Mouse (Mus musculus): Measurements from ENCODE around the gene Tmem129. TPM values are rescaled to one million over a fixed set of nuclear protein-coding genes. Genes with fewer than 3 reads are reported as not detected.

The Tmem129 gene
- polyA plus RNA-seq, 2 experiments = 17.4 to 19.4 TPM

- WGBS (ENCODE audit: insufficient replicate concordance) = 27% methylated on average over 4 of the region's 4 CpGs
- Histone ChIP-seq H3K36me3 (replicated peaks; ENCODE audit: control insufficient read depth, insufficient read depth, low read depth) (no peaks in the 10 kb centered on the region), H3K9ac (replicated peaks) (peak overlapping the region; percentile 75), H3K9me3 (ENCODE audit: control insufficient read depth, low read length) (no peaks in the 10 kb centered on the region), H3K4me3 (ENCODE audit: insufficient read depth in 1 of 2, low read depth in 2 of 2, low read length in 2 of 2) (peak overlapping the region; percentile 48 to 77), H3K4me1 (replicated peaks; ENCODE audit: control insufficient read depth in 2 of 2, insufficient read depth in 2 of 2, low read length in 1 of 2) (peaks cover 18 to 20% of the 10 kb centered on the region in 2 experiments), H3K27me3 (ENCODE audit: control insufficient read depth, insufficient read depth, low read length) (no peaks in the 10 kb centered on the region), H3K27ac (no peak overlapping the region), H3K4me2 (ENCODE audit: low read depth) (peak overlapping the region; percentile 68)
- DNase-seq (ENCODE audit: low read depth in 3 of 3, low spot score in 3 of 3) (no peak), ATAC-seq (ENCODE audit: insufficient read depth) (no peak)
- no peak for TF ChIP-seq EP300 (IDR thresholded peaks at IDR 0.05; ENCODE audit: low read depth)
- TF ChIP-seq CTCF (IDR thresholded peaks at IDR 0.05; ENCODE audit: low read depth) = no peak
Observed at GRCm38 (mm10) chr5:33627968-33628367, 30.2 kb downstream of the Tmem129 start.

DNA sequence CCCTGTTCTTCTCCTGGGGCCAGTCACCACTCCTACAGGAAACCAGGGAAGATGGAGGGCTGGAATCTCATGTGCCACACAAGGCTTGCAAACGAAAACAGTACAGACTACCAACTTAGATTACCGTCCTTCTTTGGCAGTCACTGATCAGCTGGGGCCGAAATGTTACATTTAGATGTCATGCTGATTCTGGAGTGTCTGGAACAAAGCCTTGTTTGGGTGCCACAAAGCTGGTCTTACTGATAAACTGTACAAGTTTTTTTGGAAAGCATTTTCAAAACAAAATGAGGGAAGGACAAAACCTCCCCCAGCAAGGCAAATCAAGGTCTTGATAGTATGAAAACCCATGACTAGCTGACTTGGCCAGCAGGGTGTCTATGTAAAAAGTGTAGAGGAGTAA, 34.5 kb downstream of the Tmem129 start:
- H3K9ac ChIP-seq (replicated peaks) = no peak overlapping the region
- 72% methylated on average over 3 of the region's 3 CpGs for WGBS (ENCODE audit: insufficient replicate concordance)
- H3K4me3 ChIP-seq (ENCODE audit: insufficient read depth in 1 of 2, low read depth in 2 of 2, low read length in 2 of 2) = no peak overlapping the region
- no peaks in the 10 kb centered on the region for H3K36me3 ChIP-seq (replicated peaks; ENCODE audit: control insufficient read depth, insufficient read depth, low read depth)
- H3K27me3 ChIP-seq (ENCODE audit: control insufficient read depth, insufficient read depth, low read length) = no peaks in the 10 kb centered on the region
- H3K4me2 ChIP-seq (ENCODE audit: low read depth) = no peak overlapping the region
- peaks cover 5 to 7% of the 10 kb centered on the region in 2 experiments for H3K4me1 ChIP-seq (replicated peaks; ENCODE audit: control insufficient read depth in 2 of 2, insufficient read depth in 2 of 2, low read length in 1 of 2)
- no peak overlapping the region for H3K27ac ChIP-seq
- H3K9me3 ChIP-seq (ENCODE audit: control insufficient read depth, low read length) = no peaks in the 10 kb centered on the region
- ATAC-seq (ENCODE audit: insufficient read depth) (no peak), DNase-seq (ENCODE audit: low read depth in 3 of 3, low spot score in 3 of 3) (no peak)
- TF ChIP-seq EP300 (IDR thresholded peaks at IDR 0.05; ENCODE audit: low read depth) (no peak), CTCF (IDR thresholded peaks at IDR 0.05; ENCODE audit: low read depth) (no peak)

- no peak for DNase-seq (ENCODE audit: low read depth in 3 of 3, low spot score in 3 of 3)
- Histone ChIP-seq H3K27ac (no peak overlapping the region), H3K36me3 (replicated peaks; ENCODE audit: control insufficient read depth, insufficient read depth, low read depth) (no peaks in the 10 kb centered on the region), H3K9ac (replicated peaks) (no peak overlapping the region), H3K27me3 (ENCODE audit: control insufficient read depth, insufficient read depth, low read length) (no peaks in the 10 kb centered on the region), H3K4me1 (replicated peaks; ENCODE audit: control insufficient read depth in 2 of 2, insufficient read depth in 2 of 2, low read length in 1 of 2) (peaks cover under 1% of the 10 kb centered on the region in 2 experiments; a peak in 3 of 4 replicates), H3K4me2 (ENCODE audit: low read depth) (no peak overlapping the region), H3K9me3 (ENCODE audit: control insufficient read depth, low read length) (no peaks in the 10 kb centered on the region), H3K4me3 (ENCODE audit: insufficient read depth in 1 of 2, low read depth in 2 of 2, low read length in 2 of 2) (no peak overlapping the region)
- TF ChIP-seq EP300 (IDR thresholded peaks at IDR 0.05; ENCODE audit: low read depth) = no peak
- 76% methylated on average over 2 of the region's 2 CpGs for WGBS (ENCODE audit: insufficient replicate concordance)
- no peak for ATAC-seq (ENCODE audit: insufficient read depth)
Observed at GRCm38 (mm10) chr5:33622671-33623070, 35.5 kb downstream of the Tmem129 start.

GRCm38 (mm10) chr5:33614391-33614790, 43.8 kb downstream of the Tmem129 start:
- 79% methylated on average over 6 of the region's 6 CpGs for WGBS (ENCODE audit: insufficient replicate concordance)
- Histone ChIP-seq H3K36me3 (replicated peaks; ENCODE audit: control insufficient read depth, insufficient read depth, low read depth) (peaks cover 4% of the 10 kb centered on the region; the same call in 1 of the 2 replicates), H3K27ac (no peak overlapping the region), H3K4me3 (ENCODE audit: insufficient read depth in 1 of 2, low read depth in 2 of 2, low read length in 2 of 2) (no peak overlapping the region), H3K4me2 (ENCODE audit: low read depth) (no peak overlapping the region), H3K9ac (replicated peaks) (no peak overlapping the region), H3K9me3 (ENCODE audit: control insufficient read depth, low read length) (no peaks in the 10 kb centered on the region), H3K4me1 (replicated peaks; ENCODE audit: control insufficient read depth in 2 of 2, insufficient read depth in 2 of 2, low read length in 1 of 2) (no peaks in the 10 kb centered on the region), H3K27me3 (ENCODE audit: control insufficient read depth, insufficient read depth, low read length) (no peaks in the 10 kb centered on the region)
- DNase-seq (ENCODE audit: low read depth in 3 of 3, low spot score in 3 of 3) (no peak), ATAC-seq (ENCODE audit: insufficient read depth) (no peak)
- TF ChIP-seq CTCF (IDR thresholded peaks at IDR 0.05; ENCODE audit: low read depth) (no peak), EP300 (IDR thresholded peaks at IDR 0.05; ENCODE audit: low read depth) (no peak)

DNA sequence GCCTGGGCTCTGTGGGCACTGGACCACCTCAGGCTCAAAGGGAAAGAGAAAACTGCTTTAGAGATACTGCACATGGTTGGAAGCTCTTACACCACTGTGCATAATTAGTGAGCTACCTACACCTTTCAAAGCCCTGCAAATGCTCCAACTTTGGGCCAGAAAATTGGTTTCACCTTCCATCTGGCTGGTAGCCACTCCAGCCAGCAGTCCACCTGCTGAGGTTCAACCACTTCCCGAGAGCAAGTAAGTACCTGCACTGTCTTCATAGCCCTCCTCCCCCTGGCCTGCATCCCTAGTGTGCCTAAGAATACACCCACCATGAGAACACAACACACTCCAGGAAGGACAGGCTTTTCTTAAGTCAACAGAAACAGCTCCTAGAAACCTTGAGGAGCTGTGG, 46.4 kb downstream of the Tmem129 start:
- Histone ChIP-seq H3K9ac (replicated peaks) (no peak overlapping the region), H3K27me3 (ENCODE audit: control insufficient read depth, insufficient read depth, low read length) (no peaks in the 10 kb centered on the region), H3K36me3 (replicated peaks; ENCODE audit: control insufficient read depth, insufficient read depth, low read depth) (peaks cover 8% of the 10 kb centered on the region; the same call in 1 of the 2 replicates), H3K27ac (no peak overlapping the region), H3K4me1 (replicated peaks; ENCODE audit: control insufficient read depth in 2 of 2, insufficient read depth in 2 of 2, low read length in 1 of 2) (no peaks in the 10 kb centered on the region), H3K4me3 (ENCODE audit: insufficient read depth in 1 of 2, low read depth in 2 of 2, low read length in 2 of 2) (no peak overlapping the region), H3K4me2 (ENCODE audit: low read depth) (no peak overlapping the region), H3K9me3 (ENCODE audit: control insufficient read depth, low read length) (no peaks in the 10 kb centered on the region)
- no peak for TF ChIP-seq CTCF (IDR thresholded peaks at IDR 0.05; ENCODE audit: low read depth)
- no peak for TF ChIP-seq EP300 (IDR thresholded peaks at IDR 0.05; ENCODE audit: low read depth)
- ATAC-seq (ENCODE audit: insufficient read depth) = no peak
- WGBS (ENCODE audit: insufficient replicate concordance) = 76% methylated on average over 1 of the region's 1 CpGs
- DNase-seq (ENCODE audit: low read depth in 3 of 3, low spot score in 3 of 3) = no peak
